Mouse (Mus musculus): ENCODE measurements around the gene Kif3c. TPM values are rescaled to one million over a fixed set of nuclear protein-coding genes. Genes with fewer than 3 reads are reported as not detected.

Kif3c gene
- polyA plus RNA-seq, 2 experiments = 0.42 to 0.61 TPM

- TF ChIP-seq CTCF (IDR thresholded peaks at IDR 0.05; ENCODE audit: low read depth) = no peak
- TF ChIP-seq EP300 (IDR thresholded peaks at IDR 0.05; ENCODE audit: low read depth) = no peak
- no peak for ATAC-seq (ENCODE audit: insufficient read depth)
- 49% methylated on average over 10 of the region's 10 CpGs for WGBS (ENCODE audit: insufficient replicate concordance)
- Histone ChIP-seq H3K9ac (replicated peaks) (no peak overlapping the region), H3K9me3 (ENCODE audit: control insufficient read depth, low read length) (no peaks in the 10 kb centered on the region), H3K36me3 (replicated peaks; ENCODE audit: control insufficient read depth, insufficient read depth, low read depth) (no peaks in the 10 kb centered on the region), H3K4me2 (ENCODE audit: low read depth) (no peak overlapping the region), H3K27ac (no peak overlapping the region), H3K4me1 (replicated peaks; ENCODE audit: control insufficient read depth in 2 of 2, insufficient read depth in 2 of 2, low read length in 1 of 2) (peaks cover 0 to 5% of the 10 kb centered on the region in 2 experiments; a peak in 1 of 4 replicates), H3K27me3 (ENCODE audit: control insufficient read depth, insufficient read depth, low read length) (no peaks in the 10 kb centered on the region), H3K4me3 (ENCODE audit: insufficient read depth in 1 of 2, low read depth in 2 of 2, low read length in 2 of 2) (no peak overlapping the region)
- DNase-seq (ENCODE audit: low read depth in 3 of 3, low spot score in 3 of 3) = no peak
These were observed 21.0 kb downstream of the Kif3c start for GRCm38 (mm10) chr12:3385940-3386339.

- no peaks in the 10 kb centered on the region for H3K27me3 ChIP-seq (ENCODE audit: control insufficient read depth, insufficient read depth, low read length)
- WGBS (ENCODE audit: insufficient replicate concordance) = 78% methylated on average over 16 of the region's 16 CpGs
- no peak overlapping the region for H3K9ac ChIP-seq (replicated peaks)
- H3K4me1 ChIP-seq (replicated peaks; ENCODE audit: control insufficient read depth in 2 of 2, insufficient read depth in 2 of 2, low read length in 1 of 2) = peaks cover 0 to 5% of the 10 kb centered on the region in 2 experiments; a peak in 1 of 4 replicates
- no peak overlapping the region for H3K27ac ChIP-seq
- H3K4me3 ChIP-seq (ENCODE audit: insufficient read depth in 1 of 2, low read depth in 2 of 2, low read length in 2 of 2) = no peak overlapping the region
- TF ChIP-seq EP300 (IDR thresholded peaks at IDR 0.05; ENCODE audit: low read depth) (no peak), CTCF (IDR thresholded peaks at IDR 0.05; ENCODE audit: low read depth) (no peak)
- H3K4me2 ChIP-seq (ENCODE audit: low read depth) = no peak overlapping the region
- no peaks in the 10 kb centered on the region for H3K36me3 ChIP-seq (replicated peaks; ENCODE audit: control insufficient read depth, insufficient read depth, low read depth)
- no peaks in the 10 kb centered on the region for H3K9me3 ChIP-seq (ENCODE audit: control insufficient read depth, low read length)
- DNase-seq (ENCODE audit: low read depth in 3 of 3, low spot score in 3 of 3) = no peak
- ATAC-seq (ENCODE audit: insufficient read depth) = no peak
These were observed 23.0 kb downstream of the Kif3c start for GRCm38 (mm10) chr12:3387891-3388290.

GRCm38 (mm10) chr12:3389394-3389793 is 24.5 kb downstream of the Kif3c start:
- Histone ChIP-seq H3K36me3 (replicated peaks; ENCODE audit: control insufficient read depth, insufficient read depth, low read depth) (no peaks in the 10 kb centered on the region), H3K9me3 (ENCODE audit: control insufficient read depth, low read length) (no peaks in the 10 kb centered on the region), H3K27ac (no peak overlapping the region), H3K4me2 (ENCODE audit: low read depth) (no peak overlapping the region), H3K9ac (replicated peaks) (no peak overlapping the region), H3K4me1 (replicated peaks; ENCODE audit: control insufficient read depth in 2 of 2, insufficient read depth in 2 of 2, low read length in 1 of 2) (peaks cover 0 to 5% of the 10 kb centered on the region in 2 experiments; a peak in 1 of 4 replicates), H3K4me3 (ENCODE audit: insufficient read depth in 1 of 2, low read depth in 2 of 2, low read length in 2 of 2) (no peak overlapping the region), H3K27me3 (ENCODE audit: control insufficient read depth, insufficient read depth, low read length) (no peaks in the 10 kb centered on the region)
- TF ChIP-seq CTCF (IDR thresholded peaks at IDR 0.05; ENCODE audit: low read depth) (no peak), EP300 (IDR thresholded peaks at IDR 0.05; ENCODE audit: low read depth) (no peak)
- DNase-seq (ENCODE audit: low read depth in 3 of 3, low spot score in 3 of 3) (peak; percentile 17 to 37 (median 26)), ATAC-seq (ENCODE audit: insufficient read depth) (peak; percentile 79)
- 60% methylated on average over 12 of the region's 12 CpGs for WGBS (ENCODE audit: insufficient replicate concordance)

GRCm38 (mm10) chr12:3390071-3390470 is 25.1 kb downstream of the Kif3c start:
- 56% methylated on average over 2 of the region's 2 CpGs for WGBS (ENCODE audit: insufficient replicate concordance)
- ATAC-seq (ENCODE audit: insufficient read depth) = no peak
- DNase-seq (ENCODE audit: low read depth in 3 of 3, low spot score in 3 of 3) = no peak
- H3K27me3 ChIP-seq (ENCODE audit: control insufficient read depth, insufficient read depth, low read length) = no peaks in the 10 kb centered on the region
- no peak overlapping the region for H3K9ac ChIP-seq (replicated peaks)
- H3K4me3 ChIP-seq (ENCODE audit: insufficient read depth in 1 of 2, low read depth in 2 of 2, low read length in 2 of 2) = no peak overlapping the region
- no peak for TF ChIP-seq EP300 (IDR thresholded peaks at IDR 0.05; ENCODE audit: low read depth)
- TF ChIP-seq CTCF (IDR thresholded peaks at IDR 0.05; ENCODE audit: low read depth) = no peak
- no peak overlapping the region for H3K4me2 ChIP-seq (ENCODE audit: low read depth)
- H3K36me3 ChIP-seq (replicated peaks; ENCODE audit: control insufficient read depth, insufficient read depth, low read depth) = no peaks in the 10 kb centered on the region
- no peaks in the 10 kb centered on the region for H3K9me3 ChIP-seq (ENCODE audit: control insufficient read depth, low read length)
- no peak overlapping the region for H3K27ac ChIP-seq
- peaks cover 0 to 5% of the 10 kb centered on the region in 2 experiments; a peak in 1 of 4 replicates for H3K4me1 ChIP-seq (replicated peaks; ENCODE audit: control insufficient read depth in 2 of 2, insufficient read depth in 2 of 2, low read length in 1 of 2)

GRCm38 (mm10) chr12:3390577-3391262 is 25.8 kb downstream of the Kif3c start:
- TF ChIP-seq CTCF (IDR thresholded peaks at IDR 0.05; ENCODE audit: low read depth) (peak; percentile 98), EP300 (IDR thresholded peaks at IDR 0.05; ENCODE audit: low read depth) (no peak)
- 24% methylated on average over 12 of the region's 12 CpGs for WGBS (ENCODE audit: insufficient replicate concordance)
- Histone ChIP-seq H3K36me3 (replicated peaks; ENCODE audit: control insufficient read depth, insufficient read depth, low read depth) (no peaks in the 10 kb centered on the region), H3K9ac (replicated peaks) (no peak overlapping the region), H3K9me3 (ENCODE audit: control insufficient read depth, low read length) (no peaks in the 10 kb centered on the region), H3K4me2 (ENCODE audit: low read depth) (no peak overlapping the region), H3K27ac (no peak overlapping the region), H3K4me3 (ENCODE audit: insufficient read depth in 1 of 2, low read depth in 2 of 2, low read length in 2 of 2) (no peak overlapping the region), H3K27me3 (ENCODE audit: control insufficient read depth, insufficient read depth, low read length) (no peaks in the 10 kb centered on the region), H3K4me1 (replicated peaks; ENCODE audit: control insufficient read depth in 2 of 2, insufficient read depth in 2 of 2, low read length in 1 of 2) (peaks cover 0 to 5% of the 10 kb centered on the region in 2 experiments; a peak in 1 of 4 replicates)
- ATAC-seq (ENCODE audit: insufficient read depth) = peak; percentile 49; the same call in 1 of the 2 replicates
- peak; percentile 34 to 49 (median 37) for DNase-seq (ENCODE audit: low read depth in 3 of 3, low spot score in 3 of 3)
